Mouse (Mus musculus): Measurements from ENCODE around the gene Umod. TPM values are rescaled to one million over a fixed set of nuclear protein-coding genes. Genes with fewer than 3 reads are reported as not detected.
A peak's percentile ranks its signal among the peaks of the same experiment; 100 is the strongest.

Gene Umod
- polyA plus RNA-seq, 1 experiment from 2014 or later: not detected

GRCm38 (mm10) chr7:119515492-119516271, 36.6 kb upstream of the Umod start:
- no peaks in the 10 kb centered on the region for H3K4me1 ChIP-seq
- no peaks in the 10 kb centered on the region for H3K36me3 ChIP-seq
- no peak overlapping the region for H3K9ac ChIP-seq
- 66% methylated on average over 10 of the region's 10 CpGs for WGBS
- H3K27me3 ChIP-seq: 0 out of 2 replicates have a peak, but pooled peaks cover 3% of the 10 kb centered on the region
- ATAC-seq (ENCODE audit: insufficient number of reproducible peaks, low FRiP score, low TSS enrichment, low read depth): no peak
- H3K9me3 ChIP-seq: no peaks in the 10 kb centered on the region
- H3K4me2 ChIP-seq: no peak overlapping the region
- no peak overlapping the region for H3K4me3 ChIP-seq
- no peak overlapping the region for H3K27ac ChIP-seq

- WGBS: 33% methylated on average over 7 of the region's 7 CpGs
- no peaks in the 10 kb centered on the region for H3K9me3 ChIP-seq
- no peak overlapping the region for H3K4me2 ChIP-seq
- H3K27me3 ChIP-seq: 0 out of 2 replicates have a peak, but pooled peaks cover 3% of the 10 kb centered on the region
- H3K4me3 ChIP-seq: no peak overlapping the region
- no peak overlapping the region for H3K27ac ChIP-seq
- H3K36me3 ChIP-seq: no peaks in the 10 kb centered on the region
- no peaks in the 10 kb centered on the region for H3K4me1 ChIP-seq
- no peak overlapping the region for H3K9ac ChIP-seq
- no peak for ATAC-seq (ENCODE audit: insufficient number of reproducible peaks, low FRiP score, low TSS enrichment, low read depth)
Measured at GRCm38 (mm10) chr7:119513056-119513455, 34.0 kb upstream of the Umod start.

- Histone ChIP-seq H3K27me3 (0 out of 2 replicates have a peak, but pooled peaks cover 3% of the 10 kb centered on the region), H3K9ac (no peak overlapping the region), H3K4me1 (no peaks in the 10 kb centered on the region), H3K4me3 (no peak overlapping the region), H3K4me2 (no peak overlapping the region), H3K27ac (no peak overlapping the region), H3K36me3 (no peaks in the 10 kb centered on the region), H3K9me3 (no peaks in the 10 kb centered on the region)
- no peak for ATAC-seq (ENCODE audit: insufficient number of reproducible peaks, low FRiP score, low TSS enrichment, low read depth)
- WGBS: 88% methylated on average over 4 of the region's 4 CpGs
Measured at GRCm38 (mm10) chr7:119511143-119511542, 32.1 kb upstream of the Umod start.

- no peaks in the 10 kb centered on the region for H3K27me3 ChIP-seq
- WGBS: 85% methylated on average over 4 of the region's 4 CpGs
- no peak overlapping the region for H3K9ac ChIP-seq
- no peaks in the 10 kb centered on the region for H3K9me3 ChIP-seq
- H3K4me3 ChIP-seq: no peak overlapping the region
- H3K4me1 ChIP-seq: no peaks in the 10 kb centered on the region
- H3K36me3 ChIP-seq: no peaks in the 10 kb centered on the region
- no peak overlapping the region for H3K4me2 ChIP-seq
- ATAC-seq (ENCODE audit: insufficient number of reproducible peaks, low FRiP score, low TSS enrichment, low read depth): no peak
- H3K27ac ChIP-seq: no peak overlapping the region
Measured at GRCm38 (mm10) chr7:119490041-119490780, 11.1 kb upstream of the Umod start.

GRCm38 (mm10) chr7:119486683-119487082, 7.6 kb upstream of the Umod start:
- WGBS: 88% methylated on average over 5 of the region's 5 CpGs
- no peaks in the 10 kb centered on the region for H3K36me3 ChIP-seq
- ATAC-seq (ENCODE audit: insufficient number of reproducible peaks, low FRiP score, low TSS enrichment, low read depth): no peak
- no peak overlapping the region for H3K4me3 ChIP-seq
- no peaks in the 10 kb centered on the region for H3K9me3 ChIP-seq
- H3K27ac ChIP-seq: no peak overlapping the region
- H3K9ac ChIP-seq: no peak overlapping the region
- H3K4me1 ChIP-seq: no peaks in the 10 kb centered on the region
- H3K4me2 ChIP-seq: no peak overlapping the region
- no peaks in the 10 kb centered on the region for H3K27me3 ChIP-seq

GRCm38 (mm10) chr7:119484154-119484553, 5.1 kb upstream of the Umod start:
- ATAC-seq (ENCODE audit: insufficient number of reproducible peaks, low FRiP score, low TSS enrichment, low read depth): no peak
- Histone ChIP-seq H3K36me3 (no peaks in the 10 kb centered on the region), H3K9me3 (no peaks in the 10 kb centered on the region), H3K4me2 (no peak overlapping the region), H3K4me3 (no peak overlapping the region), H3K27me3 (no peaks in the 10 kb centered on the region), H3K9ac (no peak overlapping the region), H3K27ac (no peak overlapping the region), H3K4me1 (no peaks in the 10 kb centered on the region)
- 69% methylated on average over 4 of the region's 4 CpGs for WGBS

GRCm38 (mm10) chr7:119476500-119477389, 2.3 kb downstream of the Umod start:
- Histone ChIP-seq H3K4me1 (no peaks in the 10 kb centered on the region), H3K9ac (no peak overlapping the region), H3K27ac (no peak overlapping the region), H3K27me3 (no peaks in the 10 kb centered on the region), H3K4me2 (no peak overlapping the region), H3K36me3 (no peaks in the 10 kb centered on the region), H3K9me3 (no peaks in the 10 kb centered on the region), H3K4me3 (no peak overlapping the region)
- ATAC-seq (ENCODE audit: insufficient number of reproducible peaks, low FRiP score, low TSS enrichment, low read depth): peak; percentile 59; the same call in 1 of the 2 replicates
- WGBS: 77% methylated on average over 33 of the region's 33 CpGs

GRCm38 (mm10) chr7:119459185-119459584, 19.9 kb downstream of the Umod start, which contains the start of gene Gp2:
Gene Gp2, minus strand, starts transcription at chr7:119459285.
- H3K27ac ChIP-seq: no peak within 1 kb of the TSS
- no peak within 1 kb of the TSS for H3K4me3 ChIP-seq
- no peak within 1 kb of the TSS for H3K9ac ChIP-seq
- no peaks in the 10 kb centered on the region for H3K36me3 ChIP-seq
- H3K4me2 ChIP-seq: no peak within 1 kb of the TSS
- no peak for ATAC-seq (ENCODE audit: insufficient number of reproducible peaks, low FRiP score, low TSS enrichment, low read depth)
- no peaks in the 10 kb centered on the region for H3K4me1 ChIP-seq
- WGBS: 92% methylated on average over 6 of the region's 6 CpGs
- H3K9me3 ChIP-seq: no peaks in the 10 kb centered on the region
- no peaks in the 10 kb centered on the region for H3K27me3 ChIP-seq

GRCm38 (mm10) chr7:119454192-119454591, 24.9 kb downstream of the Umod start:
- Histone ChIP-seq H3K36me3 (no peaks in the 10 kb centered on the region), H3K4me1 (no peaks in the 10 kb centered on the region), H3K4me3 (no peak overlapping the region), H3K9me3 (no peaks in the 10 kb centered on the region), H3K4me2 (no peak overlapping the region), H3K27ac (no peak overlapping the region), H3K27me3 (no peaks in the 10 kb centered on the region), H3K9ac (no peak overlapping the region)
- ATAC-seq (ENCODE audit: insufficient number of reproducible peaks, low FRiP score, low TSS enrichment, low read depth): no peak
- WGBS: 76% methylated on average over 7 of the region's 7 CpGs

DNA sequence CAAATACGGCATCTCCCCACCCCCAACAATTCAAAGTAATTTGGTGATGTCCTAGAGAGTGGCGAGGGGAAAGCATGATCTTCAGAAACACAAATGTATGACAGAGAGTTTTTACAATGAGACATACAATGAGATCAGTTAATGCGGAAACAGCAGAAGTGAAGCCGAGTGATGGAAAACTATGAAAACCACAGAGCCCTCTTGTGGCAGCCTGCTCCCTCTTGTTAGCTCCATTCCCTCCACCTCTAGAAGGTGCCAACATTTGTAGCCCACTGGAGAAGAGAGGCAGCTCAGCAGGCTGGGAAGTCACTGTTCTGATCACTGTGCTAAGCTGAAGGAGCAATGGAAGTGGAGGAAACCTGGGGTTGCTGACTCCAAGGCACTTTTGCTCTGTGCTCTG, 35.2 kb downstream of the Umod start:
- Histone ChIP-seq H3K36me3 (no peaks in the 10 kb centered on the region), H3K27me3 (no peaks in the 10 kb centered on the region), H3K4me3 (no peak overlapping the region), H3K27ac (no peak overlapping the region), H3K9ac (no peak overlapping the region), H3K4me1 (no peaks in the 10 kb centered on the region), H3K4me2 (no peak overlapping the region), H3K9me3 (no peaks in the 10 kb centered on the region)
- no peak for ATAC-seq (ENCODE audit: insufficient number of reproducible peaks, low FRiP score, low TSS enrichment, low read depth)
- WGBS: 72% methylated on average over 4 of the region's 4 CpGs

DNA sequence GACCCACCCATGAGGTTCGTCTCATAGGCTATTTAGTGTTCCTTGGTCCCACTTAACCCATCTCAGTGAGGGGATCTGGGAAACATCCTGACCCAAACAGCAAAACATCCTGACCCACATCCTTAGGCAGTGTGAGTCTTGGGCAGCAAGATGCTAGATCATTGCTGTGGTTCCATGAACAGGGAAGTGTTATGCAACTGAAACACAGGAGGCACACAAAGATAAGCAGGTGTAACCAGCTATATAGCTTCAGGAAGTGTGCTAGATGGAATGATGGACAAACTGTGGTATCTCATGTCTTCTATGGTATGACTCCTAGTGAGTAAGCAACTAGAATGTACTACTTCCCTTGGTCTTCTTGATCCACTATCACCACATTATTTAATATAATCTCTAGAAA, 37.1 kb downstream of the Umod start:
- no peaks in the 10 kb centered on the region for H3K9me3 ChIP-seq
- no peak overlapping the region for H3K4me2 ChIP-seq
- H3K27me3 ChIP-seq: no peaks in the 10 kb centered on the region
- H3K4me3 ChIP-seq: no peak overlapping the region
- ATAC-seq (ENCODE audit: insufficient number of reproducible peaks, low FRiP score, low TSS enrichment, low read depth): no peak
- H3K27ac ChIP-seq: no peak overlapping the region
- 71% methylated on average over 1 of the region's 1 CpGs for WGBS
- H3K4me1 ChIP-seq: no peaks in the 10 kb centered on the region
- H3K36me3 ChIP-seq: no peaks in the 10 kb centered on the region
- H3K9ac ChIP-seq: no peak overlapping the region
